Mouse (Mus musculus): ENCODE measurements around the gene Notch3. TPM values are rescaled to one million over a fixed set of nuclear protein-coding genes. Genes with fewer than 3 reads are reported as not detected.
"Not testable (repeated sequence)": the region's sequence is repeated elsewhere in the genome, so short reads cannot be mapped to it uniquely, and the experiment has no call there.

The Notch3 gene
- polyA plus RNA-seq (2014; fragmentation: Nextera tagmentation; extraction: Ambion mirVana): 15.9 and 16.9 TPM in 2 replicates

DNA sequence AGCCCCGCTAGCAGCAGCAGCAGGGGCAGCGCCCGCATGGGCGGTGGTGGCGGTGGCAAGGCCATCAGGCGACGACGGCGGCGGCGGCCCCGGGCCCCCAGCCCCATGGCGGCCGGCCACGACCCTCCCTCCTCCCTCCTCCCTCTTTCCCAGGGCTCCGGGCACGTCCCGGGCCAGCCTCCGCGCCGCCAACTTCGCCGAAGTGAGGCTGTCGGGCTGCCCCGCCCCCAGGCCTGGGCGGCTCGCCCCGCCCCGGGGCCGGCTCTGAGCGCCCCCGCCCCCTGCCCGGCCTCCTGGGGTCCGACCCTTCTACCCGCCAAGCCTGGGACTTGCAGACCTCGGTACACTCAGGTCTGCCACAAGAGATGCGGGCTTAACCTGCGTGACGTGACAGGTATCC, at the start of gene Notch3:
Gene Notch3 (minus strand): TSS at position 166 of the 400 bp plus-strand sequence.
- Histone ChIP-seq H3K9ac (ENCODE audit: low read depth, low read length) (peak within 1 kb of the TSS; percentile 81), H3K4me2 (replicated peaks; ENCODE audit: low read depth, low read length) (peak within 1 kb of the TSS; percentile 81), H3K27me3 (ENCODE audit: control insufficient read depth, insufficient read depth, low read length) (no peaks in the 10 kb centered on the region), H3K27ac (ENCODE audit: low read depth, low read length) (peak within 1 kb of the TSS; percentile 92), H3K4me1 (ENCODE audit: control insufficient read depth, insufficient read depth, low read length) (peaks cover 33% of the 10 kb centered on the region), H3K4me3 (ENCODE audit: low read length) (peak within 1 kb of the TSS; percentile 72), H3K36me3 (ENCODE audit: control insufficient read depth, insufficient read depth, low read length) (no peaks in the 10 kb centered on the region), H3K9me3 (ENCODE audit: control insufficient read depth, low read length) (no peaks in the 10 kb centered on the region)
- under 1% methylated on average over 29 of the region's 39 CpGs for WGBS
- peak; percentile 77 for ATAC-seq (ENCODE audit: low FRiP score, low TSS enrichment)

DNA sequence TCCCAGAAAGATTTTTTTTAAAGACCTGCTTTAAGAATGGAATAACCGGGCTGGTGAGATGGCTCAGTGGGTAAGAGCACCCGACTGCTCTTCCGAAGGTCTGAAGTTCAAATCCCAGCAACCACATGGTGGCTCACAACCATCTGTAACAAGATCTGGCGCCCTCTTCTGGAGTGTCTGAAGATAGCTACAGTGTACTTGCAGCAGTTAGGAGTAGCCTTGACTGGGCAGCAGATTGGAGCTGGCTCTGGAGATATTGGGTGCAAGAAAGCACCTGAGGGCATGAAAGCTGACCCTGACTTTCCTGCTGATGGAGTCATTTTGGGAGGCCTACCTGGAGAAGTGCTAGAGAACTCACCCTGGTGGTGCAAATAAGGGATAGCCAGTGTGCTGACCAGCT, 48.9 kb upstream of the Notch3 start:
- not testable (repeated sequence) for H3K4me1 ChIP-seq (ENCODE audit: control insufficient read depth, insufficient read depth, low read length); ATAC-seq (ENCODE audit: low FRiP score, low TSS enrichment); H3K9me3 ChIP-seq (ENCODE audit: control insufficient read depth, low read length); H3K27me3 ChIP-seq (ENCODE audit: control insufficient read depth, insufficient read depth, low read length); H3K4me3 ChIP-seq (ENCODE audit: low read length); H3K9ac ChIP-seq (ENCODE audit: low read depth, low read length); H3K4me2 ChIP-seq (replicated peaks; ENCODE audit: low read depth, low read length); H3K27ac ChIP-seq (ENCODE audit: low read depth, low read length)
- peaks cover 89% of the 10 kb centered on the region for H3K36me3 ChIP-seq (ENCODE audit: control insufficient read depth, insufficient read depth, low read length)
- 84% methylated on average over 4 of the region's 4 CpGs for WGBS

DNA sequence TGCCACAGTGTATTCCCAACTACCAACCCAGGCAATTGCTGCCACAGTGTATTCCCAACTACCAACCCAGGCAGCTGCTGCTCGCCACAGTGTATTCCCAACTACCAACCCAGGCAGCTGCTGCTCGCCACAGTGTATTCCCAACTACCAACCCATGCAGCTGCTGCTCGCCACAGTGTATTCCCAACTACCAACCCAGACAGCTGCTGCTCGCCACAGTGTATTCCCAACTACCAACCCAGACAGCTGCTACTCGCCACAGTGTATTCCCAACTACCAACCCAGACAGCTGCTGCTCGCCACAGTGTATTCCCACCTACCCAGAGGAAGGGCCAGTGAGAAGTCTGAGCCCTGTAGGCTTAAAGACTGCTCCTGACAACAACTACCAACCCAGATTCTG, 44.9 kb upstream of the Notch3 start:
- not testable (repeated sequence) for H3K4me2 ChIP-seq (replicated peaks; ENCODE audit: low read depth, low read length); H3K27me3 ChIP-seq (ENCODE audit: control insufficient read depth, insufficient read depth, low read length)
- 91% methylated on average over 6 of the region's 6 CpGs for WGBS

GRCm38 (mm10) chr17:32209752-32210151, 43.1 kb upstream of the Notch3 start:
- H3K27me3 ChIP-seq (ENCODE audit: control insufficient read depth, insufficient read depth, low read length): no peaks in the 10 kb centered on the region
- peak overlapping the region; percentile 24; the same call in 1 of the 2 replicates for H3K27ac ChIP-seq (ENCODE audit: low read depth, low read length)
- ATAC-seq (ENCODE audit: low FRiP score, low TSS enrichment): no peak; the same call in 1 of the 2 replicates
- H3K4me1 ChIP-seq (ENCODE audit: control insufficient read depth, insufficient read depth, low read length): 0 out of 2 replicates have a peak, but pooled peaks cover 3% of the 10 kb centered on the region
- no peaks in the 10 kb centered on the region for H3K9me3 ChIP-seq (ENCODE audit: control insufficient read depth, low read length)
- H3K4me3 ChIP-seq (ENCODE audit: low read length): no peak overlapping the region
- 38% methylated on average over 3 of the region's 3 CpGs for WGBS
- peaks cover 99% of the 10 kb centered on the region for H3K36me3 ChIP-seq (ENCODE audit: control insufficient read depth, insufficient read depth, low read length)
- H3K9ac ChIP-seq (ENCODE audit: low read depth, low read length): no peak overlapping the region
- H3K4me2 ChIP-seq (replicated peaks; ENCODE audit: low read depth, low read length): no peak overlapping the region

More for the DNA sequence above, 44.9 kb upstream of the Notch3 start:
- H3K4me3 ChIP-seq (ENCODE audit: low read length); H3K4me1 ChIP-seq (ENCODE audit: control insufficient read depth, insufficient read depth, low read length); H3K27ac ChIP-seq (ENCODE audit: low read depth, low read length); H3K9ac ChIP-seq (ENCODE audit: low read depth, low read length); ATAC-seq (ENCODE audit: low FRiP score, low TSS enrichment); H3K9me3 ChIP-seq (ENCODE audit: control insufficient read depth, low read length): not testable (repeated sequence)
- H3K36me3 ChIP-seq (ENCODE audit: control insufficient read depth, insufficient read depth, low read length): peaks cover 95% of the 10 kb centered on the region

GRCm38 (mm10) chr17:32209144-32209543, 42.5 kb upstream of the Notch3 start:
- no peak overlapping the region for H3K4me3 ChIP-seq (ENCODE audit: low read length)
- H3K9me3 ChIP-seq (ENCODE audit: control insufficient read depth, low read length): no peaks in the 10 kb centered on the region
- 0 out of 2 replicates have a peak overlapping the region, but pooled peaks have one; percentile 7 for H3K9ac ChIP-seq (ENCODE audit: low read depth, low read length)
- H3K36me3 ChIP-seq (ENCODE audit: control insufficient read depth, insufficient read depth, low read length): peaks cover 99% of the 10 kb centered on the region
- 37% methylated on average over 6 of the region's 6 CpGs for WGBS
- H3K27me3 ChIP-seq (ENCODE audit: control insufficient read depth, insufficient read depth, low read length): no peaks in the 10 kb centered on the region
- no peak for ATAC-seq (ENCODE audit: low FRiP score, low TSS enrichment)
- H3K4me1 ChIP-seq (ENCODE audit: control insufficient read depth, insufficient read depth, low read length): 0 out of 2 replicates have a peak, but pooled peaks cover 3% of the 10 kb centered on the region
- H3K4me2 ChIP-seq (replicated peaks; ENCODE audit: low read depth, low read length): no peak overlapping the region
- H3K27ac ChIP-seq (ENCODE audit: low read depth, low read length): peak overlapping the region; percentile 24; the same call in 1 of the 2 replicates

GRCm38 (mm10) chr17:32207586-32208245, 41.1 kb upstream of the Notch3 start:
- 73% methylated on average over 5 of the region's 5 CpGs for WGBS
- 0 out of 2 replicates have a peak overlapping the region, but pooled peaks have one; percentile 24 for H3K27ac ChIP-seq (ENCODE audit: low read depth, low read length)

DNA sequence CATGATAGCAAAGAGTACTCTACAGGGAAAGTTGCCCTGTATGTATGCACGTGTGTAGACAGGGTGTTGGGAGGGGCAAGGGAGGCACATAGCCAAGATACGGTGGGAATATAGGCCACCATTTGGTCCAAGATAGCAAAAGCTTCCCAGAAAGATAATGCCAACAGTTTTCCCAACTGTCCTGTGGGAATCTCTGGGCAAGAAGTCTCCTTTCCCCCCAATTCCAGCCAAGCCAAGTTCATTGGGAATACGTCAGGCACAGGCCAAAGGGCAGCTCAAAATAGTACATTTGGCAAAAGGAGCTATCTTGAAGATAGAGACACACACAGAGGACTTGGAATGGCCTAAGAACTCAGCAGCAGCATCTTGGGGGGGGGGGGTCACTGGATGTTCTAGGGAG, 38.7 kb upstream of the Notch3 start:
- Histone ChIP-seq H3K36me3 (ENCODE audit: control insufficient read depth, insufficient read depth, low read length) (peaks cover 97% of the 10 kb centered on the region), H3K27me3 (ENCODE audit: control insufficient read depth, insufficient read depth, low read length) (no peaks in the 10 kb centered on the region), H3K4me1 (ENCODE audit: control insufficient read depth, insufficient read depth, low read length) (0 out of 2 replicates have a peak, but pooled peaks cover 3% of the 10 kb centered on the region), H3K9ac (ENCODE audit: low read depth, low read length) (no peak overlapping the region), H3K27ac (ENCODE audit: low read depth, low read length) (no peak overlapping the region), H3K4me3 (ENCODE audit: low read length) (no peak overlapping the region), H3K4me2 (replicated peaks; ENCODE audit: low read depth, low read length) (no peak overlapping the region), H3K9me3 (ENCODE audit: control insufficient read depth, low read length) (no peaks in the 10 kb centered on the region)
- 85% methylated on average over 3 of the region's 3 CpGs for WGBS
- ATAC-seq (ENCODE audit: low FRiP score, low TSS enrichment): no peak

More at GRCm38 (mm10) chr17:32207586-32208245, 41.1 kb upstream of the Notch3 start:
- Histone ChIP-seq H3K27me3 (ENCODE audit: control insufficient read depth, insufficient read depth, low read length) (no peaks in the 10 kb centered on the region), H3K4me3 (ENCODE audit: low read length) (no peak overlapping the region), H3K9ac (ENCODE audit: low read depth, low read length) (no peak overlapping the region), H3K4me2 (replicated peaks; ENCODE audit: low read depth, low read length) (no peak overlapping the region), H3K36me3 (ENCODE audit: control insufficient read depth, insufficient read depth, low read length) (peaks cover 98% of the 10 kb centered on the region), H3K9me3 (ENCODE audit: control insufficient read depth, low read length) (no peaks in the 10 kb centered on the region), H3K4me1 (ENCODE audit: control insufficient read depth, insufficient read depth, low read length) (0 out of 2 replicates have a peak, but pooled peaks cover 3% of the 10 kb centered on the region)
- ATAC-seq (ENCODE audit: low FRiP score, low TSS enrichment): no peak

GRCm38 (mm10) chr17:32202972-32203371, 36.3 kb upstream of the Notch3 start:
- no peaks in the 10 kb centered on the region for H3K9me3 ChIP-seq (ENCODE audit: control insufficient read depth, low read length)
- H3K27ac ChIP-seq (ENCODE audit: low read depth, low read length): no peak overlapping the region
- H3K4me1 ChIP-seq (ENCODE audit: control insufficient read depth, insufficient read depth, low read length): no peaks in the 10 kb centered on the region
- 94% methylated on average over 3 of the region's 3 CpGs for WGBS
- no peak for ATAC-seq (ENCODE audit: low FRiP score, low TSS enrichment)
- H3K4me3 ChIP-seq (ENCODE audit: low read length): no peak overlapping the region
- H3K27me3 ChIP-seq (ENCODE audit: control insufficient read depth, insufficient read depth, low read length): no peaks in the 10 kb centered on the region
- H3K36me3 ChIP-seq (ENCODE audit: control insufficient read depth, insufficient read depth, low read length): peaks cover 97% of the 10 kb centered on the region
- no peak overlapping the region for H3K4me2 ChIP-seq (replicated peaks; ENCODE audit: low read depth, low read length)
- H3K9ac ChIP-seq (ENCODE audit: low read depth, low read length): no peak overlapping the region

- Histone ChIP-seq H3K4me1 (ENCODE audit: control insufficient read depth, insufficient read depth, low read length) (no peaks in the 10 kb centered on the region), H3K27ac (ENCODE audit: low read depth, low read length) (no peak overlapping the region), H3K36me3 (ENCODE audit: control insufficient read depth, insufficient read depth, low read length) (peaks cover 97% of the 10 kb centered on the region), H3K9ac (ENCODE audit: low read depth, low read length) (no peak overlapping the region), H3K4me2 (replicated peaks; ENCODE audit: low read depth, low read length) (no peak overlapping the region), H3K9me3 (ENCODE audit: control insufficient read depth, low read length) (no peaks in the 10 kb centered on the region), H3K4me3 (ENCODE audit: low read length) (no peak overlapping the region), H3K27me3 (ENCODE audit: control insufficient read depth, insufficient read depth, low read length) (no peaks in the 10 kb centered on the region)
- 0 out of 2 replicates have a peak, but pooled peaks have one; percentile 11 for ATAC-seq (ENCODE audit: low FRiP score, low TSS enrichment)
- 80% methylated on average over 5 of the region's 5 CpGs for WGBS
Measured at GRCm38 (mm10) chr17:32201086-32201485, 34.4 kb upstream of the Notch3 start.
